Mouse (Mus musculus) midbrain, postnatal 0 days (tissue): ENCODE measurements at regions not wholly inside any gene's neighbourhood (a gene's known extent, or its start where the extent isn't known, plus 50 kb on each side); places are given as distances from the start of the nearest gene placed in this dataset.

Experiments used
- ATAC-seq: fragments of 200-750 bp; cut with Nextera tagmentation; 2 replicates; pipeline ENCODE4 v1.8.0; 2017; ENCODE audit warnings: moderate number of reproducible peaks, mild to moderate bottlenecking, moderate TSS enrichment, moderate library complexity; ENCODE audit not compliant: low FRiP score
- DNase-seq: peaks from one replicate; pipeline ENCODE4 v3.0.0-alpha.2; 2015; ENCODE audit warnings: low spot score
- H3K27ac ChIP-seq: fragments of 300-500 bp; sonication (generic); 2 replicates; pipeline ENCODE4 v1.5.1; 2014; ENCODE audit warnings: low read depth, mild to moderate bottlenecking, low read length, mixed read lengths
- H3K27me3 ChIP-seq: fragments of 300-500 bp; sonication (generic); 2 replicates; pipeline ENCODE4 v1.6.1; 2014; ENCODE audit warnings: low read length, control low read depth, mixed read lengths; ENCODE audit not compliant: insufficient read depth
- H3K36me3 ChIP-seq: fragments of 300-500 bp; sonication (generic); 2 replicates; pipeline ENCODE4 v1.6.1; 2014; ENCODE audit warnings: low read length, control low read depth, mixed read lengths; ENCODE audit not compliant: insufficient read depth
- H3K4me1 ChIP-seq: fragments of 300-500 bp; sonication (generic); 2 replicates; pipeline ENCODE4 v1.6.1; 2014; ENCODE audit warnings: mild to moderate bottlenecking, control low read depth, antibody characterized with exemption, low read length, mixed read lengths; ENCODE audit not compliant: insufficient read depth
- H3K4me2 ChIP-seq: fragments of 300-500 bp; sonication (generic); 2 replicates; pipeline ENCODE4 v1.6.1; 2014; ENCODE audit warnings: low read depth, mild to moderate bottlenecking, low read length, mixed read lengths; ENCODE audit not compliant: poor library complexity, severe bottlenecking
- H3K4me3 ChIP-seq: fragments of 300-500 bp; sonication (generic); 2 replicates; pipeline ENCODE4 v1.5.1; 2014; ENCODE audit warnings: low read depth, mild to moderate bottlenecking, low read length, moderate library complexity
- H3K9ac ChIP-seq: fragments of 300-500 bp; sonication (generic); replicated peaks from 2 replicates; pipeline ENCODE4 v1.6.1; 2014; ENCODE audit warnings: mild to moderate bottlenecking, low read length, moderate library complexity, mixed read lengths; ENCODE audit not compliant: poor library complexity, severe bottlenecking
- H3K9me3 ChIP-seq: fragments of 300-500 bp; sonication (generic); 2 replicates; pipeline ENCODE4 v1.6.1; 2016; ENCODE audit warnings: low read length, control low read depth
- CTCF ChIP-seq: IDR thresholded peaks from 2 replicates; pipeline ENCODE4 v1.5.1; 2016; ENCODE audit warnings: antibody characterized with exemption, mild to moderate bottlenecking
- WGBS: fragments of 180-500 bp; shearing (Covaris S2); extraction: QIAGEN DNeasy Blood & Tissue Kit; methylation state at CpG from one replicate; pipeline ENCODE4 v1.1.7; 2014; 5-methylcytosine and 5-hydroxymethylcytosine counted together

- Histone ChIP-seq H3K27ac (0 out of 2 replicates have a peak overlapping the region, but pooled peaks have one; percentile 8), H3K4me1 (no peaks in the 10 kb centered on the region), H3K4me3 (no peak overlapping the region), H3K27me3 (no peaks in the 10 kb centered on the region), H3K4me2 (no peak overlapping the region), H3K36me3 (no peaks in the 10 kb centered on the region), H3K9ac (no peak overlapping the region), H3K9me3 (no peaks in the 10 kb centered on the region)
- no peak for ATAC-seq
- no peak for TF ChIP-seq CTCF
- DNase-seq: peak; percentile 12
- WGBS: 26% methylated on average over 7 of the region's 7 CpGs
Measured at GRCm38 (mm10) chr16:70239432-70239941, 74.3 kb upstream of the Gbe1 start.

GRCm38 (mm10) chr16:70244205-70244756 lies 69.5 kb upstream of the Gbe1 start:
- ATAC-seq (no peak), DNase-seq (no peak)
- no peaks in the 10 kb centered on the region for H3K36me3 ChIP-seq
- WGBS: 87% methylated on average over 4 of the region's 4 CpGs
- TF ChIP-seq CTCF: no peak
- H3K27me3 ChIP-seq: no peaks in the 10 kb centered on the region
- no peaks in the 10 kb centered on the region for H3K4me1 ChIP-seq
- H3K9ac ChIP-seq: no peak overlapping the region
- H3K4me3 ChIP-seq: no peak overlapping the region
- H3K27ac ChIP-seq: no peak overlapping the region
- H3K4me2 ChIP-seq: no peak overlapping the region
- no peaks in the 10 kb centered on the region for H3K9me3 ChIP-seq

GRCm38 (mm10) chr16:70244963-70245362 lies 68.8 kb upstream of the Gbe1 start:
- WGBS: 82% methylated on average over 2 of the region's 2 CpGs
- no peak for TF ChIP-seq CTCF
- no peak overlapping the region for H3K9ac ChIP-seq
- no peaks in the 10 kb centered on the region for H3K36me3 ChIP-seq
- H3K9me3 ChIP-seq: no peaks in the 10 kb centered on the region
- H3K4me3 ChIP-seq: no peak overlapping the region
- ATAC-seq (no peak), DNase-seq (no peak)
- no peaks in the 10 kb centered on the region for H3K4me1 ChIP-seq
- H3K4me2 ChIP-seq: no peak overlapping the region
- H3K27me3 ChIP-seq: no peaks in the 10 kb centered on the region
- H3K27ac ChIP-seq: no peak overlapping the region

GRCm38 (mm10) chr16:70259364-70259763 lies 54.4 kb upstream of the Gbe1 start:
- Histone ChIP-seq H3K36me3 (no peaks in the 10 kb centered on the region), H3K9ac (no peak overlapping the region), H3K27me3 (no peaks in the 10 kb centered on the region), H3K4me3 (no peak overlapping the region), H3K4me1 (no peaks in the 10 kb centered on the region), H3K4me2 (no peak overlapping the region), H3K27ac (no peak overlapping the region), H3K9me3 (no peaks in the 10 kb centered on the region)
- DNase-seq (no peak), ATAC-seq (no peak)
- no peak for TF ChIP-seq CTCF
- WGBS: 88% methylated on average over 1 of the region's 1 CpGs

- ATAC-seq (no peak), DNase-seq (no peak)
- Histone ChIP-seq H3K4me2 (no peak overlapping the region), H3K4me1 (no peaks in the 10 kb centered on the region), H3K27me3 (no peaks in the 10 kb centered on the region), H3K36me3 (no peaks in the 10 kb centered on the region), H3K27ac (no peak overlapping the region), H3K9me3 (no peaks in the 10 kb centered on the region), H3K4me3 (no peak overlapping the region), H3K9ac (no peak overlapping the region)
- 81% methylated on average over 1 of the region's 1 CpGs for WGBS
- TF ChIP-seq CTCF: no peak
Measured at GRCm38 (mm10) chr16:70260151-70260550, 53.6 kb upstream of the Gbe1 start.
